Mouse (Mus musculus) liver, postnatal 0 days (tissue): ENCODE results near the gene Rpl27. TPM values are rescaled to one million over a fixed set of nuclear protein-coding genes. Genes with fewer than 3 reads are reported as not detected.
"Not testable (repeated sequence)": the region's sequence is repeated elsewhere in the genome, so short reads cannot be mapped to it uniquely, and the experiment has no call there.

ENCODE experiments used
- ATAC-seq: fragments of 200-750 bp; cut with Nextera tagmentation; 2 replicates; pipeline ENCODE4 v1.8.0; 2017; ENCODE audit warnings: mild to moderate bottlenecking, moderate library complexity
- DNase-seq: peaks from one replicate; pipeline ENCODE4 v3.0.0-alpha.2; 2016
- H3K27ac ChIP-seq: fragments of 300-500 bp; sonication (generic); 2 replicates; pipeline ENCODE4 v1.5.1; 2014; ENCODE audit warnings: antibody characterized with exemption, moderate library complexity, mild to moderate bottlenecking, low read depth
- H3K27me3 ChIP-seq: fragments of 300-500 bp; sonication (generic); 2 replicates; pipeline ENCODE4 v1.6.1; 2014; ENCODE audit warnings: low read length, control low read depth, mixed read lengths; ENCODE audit not compliant: insufficient read depth
- H3K36me3 ChIP-seq: fragments of 300-500 bp; sonication (generic); replicated peaks from 2 replicates; pipeline ENCODE4 v1.6.1; 2014; ENCODE audit warnings: mild to moderate bottlenecking, control low read depth, low read length, moderate library complexity, mixed read lengths; ENCODE audit not compliant: insufficient read depth
- H3K4me1 ChIP-seq: fragments of 300-500 bp; sonication (generic); 2 replicates; pipeline ENCODE4 v1.6.1; 2014; ENCODE audit warnings: antibody characterized with exemption, mild to moderate bottlenecking, control low read depth; ENCODE audit not compliant: insufficient read depth
- H3K4me2 ChIP-seq: fragments of 300-500 bp; sonication (generic); 2 replicates; pipeline ENCODE4 v1.6.1; 2014; ENCODE audit warnings: low read depth, mild to moderate bottlenecking, low read length, moderate library complexity, mixed read lengths
- H3K4me3 ChIP-seq: fragments of 300-500 bp; sonication (generic); 2 replicates; pipeline ENCODE4 v1.5.1; 2014; ENCODE audit warnings: low read depth, low read length
- H3K9ac ChIP-seq: fragments of 300-500 bp; sonication (generic); replicated peaks from 2 replicates; pipeline ENCODE4 v1.6.1; 2014; ENCODE audit warnings: mild to moderate bottlenecking, moderate library complexity
- H3K9me3 ChIP-seq: fragments of 300-500 bp; sonication (generic); 2 replicates; pipeline ENCODE4 v1.6.1; 2016; ENCODE audit warnings: mild to moderate bottlenecking, control low read depth, low read length, mixed read lengths
- CTCF ChIP-seq: sonication (generic); IDR thresholded peaks from 2 replicates; pipeline ENCODE4 v1.5.1; 2016; ENCODE audit warnings: antibody characterized with exemption, low read depth
- EP300 ChIP-seq: IDR thresholded peaks from 2 replicates; pipeline ENCODE4 v1.6.1; 2016; ENCODE audit warnings: antibody characterized with exemption, low read depth, mild to moderate bottlenecking
- WGBS: fragments of 180-500 bp; shearing (Covaris S2); extraction: QIAGEN DNeasy Blood & Tissue Kit; methylation state at CpG from one replicate; pipeline ENCODE4 v1.1.7; 2014; ENCODE audit not compliant: insufficient replicate concordance; 5-methylcytosine and 5-hydroxymethylcytosine counted together
- polyA plus RNA-seq: library from polyadenylated mRNA; unstranded; fragments of >200 nt; fragmentation: Nextera tagmentation; extraction: Ambion mirVana; gene quantifications from 2 replicates; pipeline ENCODE4 v1.2.1, GENCODE M21; 2015

Gene Rpl27
- polyA plus RNA-seq, 1 experiment from 2014 or later: 213 TPM

DNA sequence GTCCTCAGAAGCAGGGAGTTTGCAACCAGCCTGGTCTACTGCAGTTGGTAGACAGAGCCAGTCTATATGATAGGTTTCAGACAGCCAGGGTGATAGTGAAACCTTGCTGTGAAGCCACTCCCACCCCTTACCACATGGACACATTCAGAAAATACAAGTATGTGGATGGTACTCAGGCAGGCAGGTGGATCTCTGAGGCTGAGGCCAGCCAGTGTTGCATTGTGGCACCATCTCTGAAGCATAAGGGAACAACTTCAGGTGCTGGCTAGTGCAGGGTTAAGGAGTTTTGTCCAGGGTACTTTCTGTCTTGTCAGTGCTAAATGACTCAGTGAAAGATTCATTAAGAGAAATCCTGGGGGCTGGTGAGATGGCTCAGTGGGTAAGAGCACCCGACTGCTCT, 4.2 kb downstream of the Rpl27 start:
- TF ChIP-seq EP300: no peak
- TF ChIP-seq CTCF: no peak
- H3K4me3 ChIP-seq: no peak overlapping the region
- H3K9ac ChIP-seq: no peak overlapping the region
- WGBS: 73% methylated on average over 1 of the region's 1 CpGs
- DNase-seq: no peak
- H3K27me3 ChIP-seq: no peaks in the 10 kb centered on the region
- H3K4me1 ChIP-seq: peaks cover 28% of the 10 kb centered on the region
- no peak for ATAC-seq
- no peak overlapping the region for H3K4me2 ChIP-seq
- H3K27ac ChIP-seq: no peak overlapping the region
- no peaks in the 10 kb centered on the region for H3K9me3 ChIP-seq
- H3K36me3 ChIP-seq: peaks cover 22% of the 10 kb centered on the region

DNA sequence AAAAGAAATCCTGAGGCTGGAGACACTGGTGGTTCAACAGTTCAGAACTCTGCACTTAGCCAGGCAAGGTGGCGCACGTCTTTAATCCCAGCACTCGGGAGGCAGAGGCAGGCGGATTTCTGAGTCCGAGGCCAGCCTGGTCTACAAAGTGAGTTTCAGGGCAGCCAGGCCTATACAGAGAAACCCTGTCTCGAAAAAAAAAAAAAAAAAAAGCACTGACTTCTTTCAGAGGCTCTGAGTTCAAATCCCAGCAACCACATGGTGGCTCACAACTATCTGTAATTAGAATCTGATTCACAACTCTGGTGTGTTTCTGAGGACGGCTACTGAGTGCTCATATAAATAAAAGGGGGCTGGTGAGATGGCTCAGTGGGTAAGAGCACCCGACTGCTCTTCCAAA, 4.8 kb downstream of the Rpl27 start:
- 86% methylated on average over 8 of the region's 8 CpGs for WGBS

DNA sequence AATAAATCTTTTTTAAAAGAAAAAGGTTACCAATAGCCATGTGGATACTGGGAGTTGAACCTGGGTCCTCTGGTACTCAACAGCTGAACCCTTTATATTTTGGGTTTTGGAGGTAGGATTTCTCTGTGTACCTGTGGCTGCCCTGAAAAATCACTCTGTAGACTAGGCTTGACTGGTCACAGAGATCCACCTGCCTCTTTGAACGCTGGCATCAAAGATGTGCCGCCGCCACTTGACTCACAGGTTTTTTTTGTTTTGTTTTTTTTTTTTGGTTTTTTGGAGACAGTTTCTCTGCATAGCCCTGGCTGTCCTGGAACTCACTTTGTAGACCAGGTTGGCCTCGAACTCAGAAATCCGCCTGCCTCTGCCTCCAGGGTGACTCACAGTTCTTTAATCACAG, 5.7 kb downstream of the Rpl27 start:
- Histone ChIP-seq H3K4me1 (peaks cover 39% of the 10 kb centered on the region), H3K36me3 (peaks cover 22% of the 10 kb centered on the region), H3K9ac (no peak overlapping the region), H3K4me2 (peak overlapping the region; percentile 79), H3K27ac (peak overlapping the region; percentile 94), H3K27me3 (no peaks in the 10 kb centered on the region), H3K9me3 (no peaks in the 10 kb centered on the region), H3K4me3 (peak overlapping the region; percentile 84)
- ATAC-seq: no peak
- TF ChIP-seq CTCF (no peak), EP300 (no peak)
- no peak for DNase-seq
- 84% methylated on average over 5 of the region's 5 CpGs for WGBS

More for the DNA sequence above, 4.8 kb downstream of the Rpl27 start:
- Histone ChIP-seq H3K4me1 (peaks cover 33% of the 10 kb centered on the region), H3K36me3 (peaks cover 22% of the 10 kb centered on the region)
- not testable (repeated sequence) for H3K9me3 ChIP-seq, H3K27me3 ChIP-seq, H3K27ac ChIP-seq, H3K9ac ChIP-seq, ATAC-seq, H3K4me2 ChIP-seq, H3K4me3 ChIP-seq, DNase-seq

DNA sequence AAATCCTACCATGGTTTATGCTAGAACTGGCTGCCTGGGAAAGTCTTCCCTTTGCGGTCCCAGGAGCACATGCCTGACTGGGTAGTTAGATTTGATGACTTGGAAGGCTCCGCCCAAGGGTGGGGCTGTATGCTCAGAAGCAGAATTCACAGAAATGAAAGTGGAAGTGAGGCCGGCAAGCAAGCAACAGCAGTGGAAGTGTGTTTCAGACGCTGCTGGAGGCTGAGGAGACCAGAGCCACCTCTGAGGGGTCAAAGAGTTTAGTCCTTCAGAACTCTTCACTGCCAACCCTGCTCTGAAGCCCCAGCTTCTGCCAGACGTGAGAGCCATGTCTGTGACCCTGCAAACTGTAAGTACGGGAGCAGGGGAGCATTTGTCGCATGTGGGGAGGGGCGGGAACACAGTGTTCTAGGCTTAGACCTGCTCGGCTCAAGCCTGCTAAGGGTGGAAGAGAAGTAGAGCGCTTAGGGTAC, 6.2 kb downstream of the Rpl27 start, which contains the start of gene Ifi35:
Gene Ifi35 (plus strand): TSS at position 134 of the 473 bp plus-strand sequence.
- H3K27me3 ChIP-seq: no peaks in the 10 kb centered on the region
- DNase-seq (peak; percentile 88), ATAC-seq (peak; percentile 84)
- no peak for TF ChIP-seq CTCF
- peak; percentile 61 for TF ChIP-seq EP300
- H3K4me3 ChIP-seq: peak within 1 kb of the TSS; percentile 84
- H3K9ac ChIP-seq: peak within 1 kb of the TSS; percentile 82
- peak within 1 kb of the TSS; percentile 79 for H3K4me2 ChIP-seq
- 2% methylated on average over 10 of the region's 10 CpGs for WGBS
- H3K4me1 ChIP-seq: peaks cover 37% of the 10 kb centered on the region
- peak within 1 kb of the TSS; percentile 94 for H3K27ac ChIP-seq
- no peaks in the 10 kb centered on the region for H3K9me3 ChIP-seq
- H3K36me3 ChIP-seq: peaks cover 21% of the 10 kb centered on the region

DNA sequence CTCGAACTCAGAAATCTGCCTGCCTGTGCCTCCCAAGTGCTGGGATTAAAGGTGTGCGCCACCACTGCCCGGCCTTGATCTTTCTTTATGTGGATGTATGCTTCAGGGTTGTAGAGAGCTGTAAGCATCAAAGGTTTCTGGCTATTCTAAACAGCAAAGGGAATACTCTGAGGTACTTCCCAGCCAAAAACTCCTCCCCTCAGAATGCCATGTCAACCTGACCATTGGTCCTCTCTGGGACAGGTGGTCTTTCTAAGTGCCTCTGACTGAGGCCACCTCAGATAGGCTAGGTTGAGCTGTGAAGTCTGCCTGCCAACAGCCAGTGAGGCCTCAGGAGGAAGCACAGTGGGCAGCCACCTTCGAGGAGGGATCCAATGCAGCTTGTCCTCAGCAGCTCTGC, 6.8 kb downstream of the Rpl27 start:
- Histone ChIP-seq H3K4me1 (peaks cover 31% of the 10 kb centered on the region), H3K27me3 (no peaks in the 10 kb centered on the region), H3K9ac (peak overlapping the region; percentile 82), H3K4me3 (peak overlapping the region; percentile 84), H3K4me2 (peak overlapping the region; percentile 79), H3K27ac (peak overlapping the region; percentile 94), H3K36me3 (peaks cover 15% of the 10 kb centered on the region), H3K9me3 (no peaks in the 10 kb centered on the region)
- ATAC-seq (peak; percentile 59), DNase-seq (no peak)
- TF ChIP-seq EP300: no peak
- WGBS: 29% methylated on average over 4 of the region's 4 CpGs

DNA sequence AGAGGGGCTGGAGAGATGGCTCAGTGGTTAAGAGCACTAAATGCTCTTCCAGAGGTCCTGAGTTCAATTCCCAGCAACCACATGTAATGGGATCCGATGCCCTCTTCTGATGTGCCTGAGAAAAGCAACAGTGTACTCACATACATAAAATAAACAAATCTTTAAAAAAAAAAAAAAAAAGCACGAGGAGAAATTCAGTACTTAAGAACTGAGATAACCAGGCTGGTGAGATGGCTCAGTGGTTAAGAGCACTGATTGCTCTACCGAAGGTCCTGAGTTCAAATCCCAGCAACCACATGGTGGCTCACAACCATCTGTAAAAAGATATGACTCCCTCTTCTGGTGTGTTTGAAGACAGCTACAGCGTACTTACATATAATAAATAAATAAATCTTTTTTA, 7.5 kb downstream of the Rpl27 start:
- H3K36me3 ChIP-seq, DNase-seq, H3K9me3 ChIP-seq, ATAC-seq, H3K27me3 ChIP-seq: not testable (repeated sequence)
- Histone ChIP-seq H3K4me2 (peak overlapping the region; percentile 79), H3K9ac (peak overlapping the region; percentile 82), H3K4me1 (peaks cover 31% of the 10 kb centered on the region), H3K4me3 (peak overlapping the region; percentile 84), H3K27ac (peak overlapping the region; percentile 94; the same call in 1 of the 2 replicates)
- WGBS: 69% methylated on average over 4 of the region's 4 CpGs

DNA sequence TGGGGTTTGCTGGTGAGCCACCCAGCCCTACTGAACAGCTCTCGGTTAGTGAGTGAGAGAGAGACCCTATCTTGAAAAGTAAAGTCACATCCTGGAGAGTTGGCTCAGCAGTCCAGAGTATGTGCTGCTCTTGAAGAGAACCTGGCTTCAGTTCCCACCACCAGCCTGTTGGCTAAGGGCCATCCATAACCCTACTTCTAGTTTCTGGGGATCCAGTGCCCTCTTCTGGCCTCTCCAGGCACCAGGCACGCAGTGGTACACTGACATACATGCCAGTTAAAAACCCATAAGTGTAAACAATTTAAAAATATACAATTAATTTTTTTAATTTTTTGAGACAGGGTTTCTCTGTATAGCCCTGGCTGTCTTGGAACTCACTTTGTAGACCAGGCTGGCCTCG, 8.3 kb downstream of the Rpl27 start:
- 88% methylated on average over 3 of the region's 3 CpGs for WGBS
- H3K27ac ChIP-seq: no peak overlapping the region
- H3K9ac ChIP-seq: peak overlapping the region; percentile 28; the same call in 1 of the 2 replicates
- H3K4me1 ChIP-seq: peaks cover 27% of the 10 kb centered on the region
- peaks cover 2% of the 10 kb centered on the region; the same call in 1 of the 2 replicates for H3K36me3 ChIP-seq
- H3K4me2 ChIP-seq: peak overlapping the region; percentile 79; the same call in 1 of the 2 replicates
- H3K27me3 ChIP-seq: no peaks in the 10 kb centered on the region
- no peak overlapping the region for H3K4me3 ChIP-seq
- TF ChIP-seq CTCF: peak; percentile 51
- no peak for TF ChIP-seq EP300
- DNase-seq (no peak), ATAC-seq (no peak)
- no peaks in the 10 kb centered on the region for H3K9me3 ChIP-seq
